Comparison of ENCODE assay signal across 1 mouse cellular context in the genomic region with DNA sequence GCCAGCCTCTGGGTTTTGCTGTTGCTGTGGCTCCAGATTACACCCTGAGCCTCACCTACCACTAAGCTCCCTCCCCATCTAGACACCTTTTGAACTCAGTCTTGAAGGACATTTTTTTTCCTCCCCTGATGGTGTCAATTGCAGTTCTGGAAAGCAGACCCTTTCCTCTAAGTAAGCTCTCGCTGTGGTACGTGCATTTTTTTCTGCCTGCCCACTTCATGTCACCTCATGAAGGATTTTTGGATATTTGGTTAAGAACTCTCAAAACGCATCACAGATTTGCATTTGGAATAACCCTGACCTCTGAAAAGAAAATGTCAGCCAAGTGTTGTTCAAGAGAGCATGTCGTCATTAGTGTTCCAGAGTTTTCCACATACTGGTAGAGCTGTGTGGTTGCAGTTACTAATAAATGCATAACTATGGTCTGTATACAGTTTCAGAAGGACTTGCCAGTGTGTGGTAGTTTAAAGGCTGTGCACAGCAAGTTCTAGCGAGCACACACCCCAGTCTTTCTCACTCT.
TF ChIP-seq lines count a peak whose summit lies in the region.

No protein-coding gene starts in this region.

TF ChIP-seq in CH12.LX, 34 proteins besides CTCF, POLR2A, EP300 and RAD21:
- TF ChIP-seq MAZ (IDR thresholded peaks at IDR 0.05; ENCODE audit: low read depth, low read length), result 0 out of 2 replicates have a peak, but pooled peaks have one; percentile 46
- peak; percentile 16; the same call in 1 of the 2 replicates for TF ChIP-seq MXI1 (IDR thresholded peaks at IDR 0.05; ENCODE audit: low read depth, low read length)
- TF ChIP-seq ETS1 (conservative IDR thresholded peaks at IDR 0.05; ENCODE audit: low read depth, low read length), result peak; percentile 88
- no peak for TF ChIP-seq ZMIZ1 (IDR thresholded peaks at IDR 0.05; ENCODE audit: low read depth, low read length)
- TF ChIP-seq ZNF384 (IDR thresholded peaks at IDR 0.05; ENCODE audit: low read depth, low read length), result peak; percentile 89
- no peak for TF ChIP-seq NRF1 (IDR thresholded peaks at IDR 0.05; ENCODE audit: low read depth, low read length)
- peak; percentile 77 for TF ChIP-seq JUND (conservative IDR thresholded peaks at IDR 0.05; ENCODE audit: low read depth, low read length)
- TF ChIP-seq IRF4 (IDR thresholded peaks at IDR 0.05; ENCODE audit: low read depth, low read length), result peak; percentile 90
- TF ChIP-seq MAX (IDR thresholded peaks at IDR 0.05; ENCODE audit: low read length), result peak; percentile 22; the same call in 1 of the 2 replicates
- TF ChIP-seq JUN (IDR thresholded peaks at IDR 0.05; ENCODE audit: insufficient read depth, low read depth, low read length), result peak; percentile 73
- no peak for TF ChIP-seq SMC3 (IDR thresholded peaks at IDR 0.05; ENCODE audit: low read depth, low read length)
- 0 out of 2 replicates have a peak, but pooled peaks have one; percentile 3 for TF ChIP-seq CHD1 (IDR thresholded peaks at IDR 0.05; ENCODE audit: low read depth, low read length)
- TF ChIP-seq HCFC1 (IDR thresholded peaks at IDR 0.05; ENCODE audit: low read depth, low read length), result no peak
- no peak for TF ChIP-seq ELF1 (IDR thresholded peaks at IDR 0.05; ENCODE audit: low read depth, low read length)
- TF ChIP-seq ZC3H11A (IDR thresholded peaks at IDR 0.05; ENCODE audit: low read depth, low read length), result no peak
- no peak for TF ChIP-seq ZKSCAN1 (IDR thresholded peaks at IDR 0.05; ENCODE audit: borderline replicate concordance, low read depth, low read length)
- TF ChIP-seq TCF12 (IDR thresholded peaks at IDR 0.05; ENCODE audit: low read depth, low read length), result peak; percentile 64
- no peak; the same call in 1 of the 2 replicates for TF ChIP-seq SIN3A (IDR thresholded peaks at IDR 0.05; ENCODE audit: low read length)
- 0 out of 2 replicates have a peak, but pooled peaks have one; percentile 71 for TF ChIP-seq MAFK (IDR thresholded peaks at IDR 0.05; ENCODE audit: insufficient replicate concordance, low read length)
- no peak for TF ChIP-seq KAT2A (IDR thresholded peaks at IDR 0.05; ENCODE audit: insufficient replicate concordance, low read length)
- TF ChIP-seq GABPA (IDR thresholded peaks at IDR 0.05; ENCODE audit: insufficient replicate concordance, low read depth, low read length), result no peak
- TF ChIP-seq BHLHE40 (IDR thresholded peaks at IDR 0.05; ENCODE audit: low read depth, low read length), result peak; percentile 75
- peak; percentile 76 for TF ChIP-seq MEF2A (IDR thresholded peaks at IDR 0.05; ENCODE audit: borderline replicate concordance, low read depth, low read length)
- TF ChIP-seq NELFE (IDR thresholded peaks at IDR 0.05; ENCODE audit: low read depth, low read length), result 0 out of 2 replicates have a peak, but pooled peaks have one; percentile 8
- TF ChIP-seq CHD2 (IDR thresholded peaks at IDR 0.05; ENCODE audit: low read length), result no peak
- TF ChIP-seq E2F4 (IDR thresholded peaks at IDR 0.05; ENCODE audit: insufficient replicate concordance, low read depth, low read length), result no peak
- TF ChIP-seq UBTF (IDR thresholded peaks at IDR 0.05; ENCODE audit: low read depth, low read length), result no peak
- TF ChIP-seq MYC (IDR thresholded peaks at IDR 0.05; ENCODE audit: low read depth, low read length), result 0 out of 2 replicates have a peak, but pooled peaks have one; percentile 45
- no peak for TF ChIP-seq POLR2AphosphoS2 (IDR thresholded peaks at IDR 0.05; ENCODE audit: low read depth, low read length)
- TF ChIP-seq USF1 (IDR thresholded peaks at IDR 0.05; ENCODE audit: low read depth, low read length), result no peak
- 0 out of 2 replicates have a peak, but pooled peaks have one; percentile 21 for TF ChIP-seq RCOR1 (conservative IDR thresholded peaks at IDR 0.05; ENCODE audit: low read depth, low read length)
- TF ChIP-seq USF2 (conservative IDR thresholded peaks at IDR 0.05; ENCODE audit: low read depth, low read length), result no peak
- TF ChIP-seq PAX5 (IDR thresholded peaks at IDR 0.05; ENCODE audit: low read length), result no peak
- 0 out of 2 replicates have a peak, but pooled peaks have one; percentile 40 for TF ChIP-seq TBP (conservative IDR thresholded peaks at IDR 0.05; ENCODE audit: low read depth, low read length)
